Mouse (Mus musculus) skeletal muscle tissue, adult 2 months (tissue): ENCODE measurements at regions not wholly inside any gene's neighbourhood (a gene's known extent, or its start where the extent isn't known, plus 50 kb on each side); places are given as distances from the start of the nearest gene placed in this dataset.

Experiments used
- DNase-seq: peaks from one replicate; pipeline ENCODE4 v3.0.0-alpha.2; 2012; ENCODE audit warnings: low read depth, low spot score

DNA sequence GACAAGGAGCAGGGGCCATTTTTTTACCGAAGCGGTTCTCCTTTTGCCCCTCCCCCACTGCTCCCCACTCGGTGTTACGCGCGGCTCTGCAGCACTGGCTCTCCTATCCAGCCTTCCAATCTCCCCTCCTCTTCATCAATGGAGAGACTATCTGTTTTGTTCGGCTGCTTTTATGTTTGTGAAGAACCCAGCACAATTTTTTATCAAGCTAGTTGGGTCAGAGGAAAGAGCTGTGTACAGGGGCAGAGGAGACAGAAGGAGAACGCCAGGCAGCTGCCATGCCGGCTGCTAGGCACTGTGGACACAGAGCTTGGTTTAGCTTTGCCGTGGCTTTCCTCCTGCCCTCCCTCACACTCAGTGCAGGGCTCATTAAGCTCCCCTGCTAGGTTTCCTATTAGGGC, 280.3 kb downstream of the Sox11 start:
- no peak for DNase-seq

DNA sequence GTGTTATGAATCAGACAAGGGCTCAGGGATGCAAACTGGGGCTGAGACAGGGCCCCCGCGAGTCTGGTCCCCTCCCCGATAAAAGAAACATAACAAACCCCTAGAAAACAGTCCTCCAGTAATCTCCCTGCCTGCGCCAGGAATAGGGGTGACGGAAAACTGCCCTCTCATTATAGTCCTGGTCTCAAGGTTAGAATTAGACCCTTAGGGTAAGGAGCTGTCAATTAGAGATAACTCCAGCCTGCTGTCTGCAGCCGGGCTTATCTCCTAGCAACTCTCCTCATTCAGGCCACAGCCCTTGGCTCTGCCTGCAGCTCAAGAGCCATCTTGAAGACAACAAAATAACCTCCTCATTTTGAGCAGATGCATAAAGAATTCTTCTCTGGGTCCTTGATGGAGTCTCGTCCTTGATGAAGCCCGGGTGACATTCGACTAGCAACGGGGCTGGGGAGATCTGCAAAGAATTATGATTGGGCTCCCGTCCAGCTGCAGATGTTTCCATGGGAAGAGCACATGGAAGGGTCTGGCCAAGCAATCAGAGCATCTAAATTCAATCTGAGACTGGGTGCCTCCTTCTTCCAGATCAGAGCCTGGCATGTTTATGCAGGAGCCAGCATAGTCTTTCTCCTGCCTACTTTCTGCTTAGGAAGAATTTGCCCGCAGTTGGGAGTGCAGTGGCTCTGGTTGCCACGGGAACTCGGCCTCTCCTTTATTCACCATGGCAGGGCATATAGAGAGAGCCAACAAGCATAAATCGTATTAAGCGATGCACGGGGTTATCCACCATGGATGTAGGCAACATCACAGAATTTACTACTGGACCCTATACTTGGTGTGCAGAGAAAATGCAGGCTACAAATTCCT, 281.2 kb downstream of the Sox11 start:
- DNase-seq = peak; percentile 1

DNA sequence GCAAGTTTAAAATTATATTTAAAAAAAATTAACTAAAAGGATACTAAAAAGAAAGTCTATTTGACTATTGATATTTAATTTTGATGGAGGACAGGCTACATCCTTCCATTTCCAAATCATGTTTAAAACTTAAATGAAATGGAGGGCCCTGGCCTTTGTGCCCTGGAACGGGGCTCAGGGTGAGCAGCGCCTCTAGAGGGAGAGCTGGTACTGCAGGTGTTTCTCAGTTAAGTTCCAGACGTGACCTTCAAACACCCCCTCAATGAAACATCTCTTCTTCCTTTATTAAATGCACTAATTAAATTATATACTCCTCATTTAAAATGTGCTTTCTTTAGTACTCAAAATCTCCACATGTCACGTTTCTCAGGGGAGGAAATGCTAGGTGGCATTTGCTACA, 282.5 kb downstream of the Sox11 start:
- no peak for DNase-seq

DNA sequence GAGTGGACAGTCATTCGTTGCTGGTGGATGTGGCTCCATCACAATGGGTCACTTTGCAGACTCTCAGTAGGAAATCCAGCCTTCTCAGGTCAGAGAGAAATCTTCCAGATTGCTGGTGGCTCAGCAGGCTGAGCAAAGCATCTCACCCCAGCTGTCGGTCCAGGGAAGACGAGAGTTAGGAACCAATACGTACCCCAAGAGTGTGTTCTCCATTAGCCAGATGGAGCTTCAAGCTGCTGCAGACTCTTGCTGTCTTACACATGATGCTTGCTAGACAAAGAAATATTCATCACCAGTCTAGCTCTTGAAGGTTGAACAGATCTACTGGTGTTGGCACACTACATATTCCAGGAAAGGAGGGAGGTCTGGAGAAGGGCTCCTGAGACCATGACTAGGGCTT, 288.0 kb downstream of the Sox11 start:
- DNase-seq = no peak

DNA sequence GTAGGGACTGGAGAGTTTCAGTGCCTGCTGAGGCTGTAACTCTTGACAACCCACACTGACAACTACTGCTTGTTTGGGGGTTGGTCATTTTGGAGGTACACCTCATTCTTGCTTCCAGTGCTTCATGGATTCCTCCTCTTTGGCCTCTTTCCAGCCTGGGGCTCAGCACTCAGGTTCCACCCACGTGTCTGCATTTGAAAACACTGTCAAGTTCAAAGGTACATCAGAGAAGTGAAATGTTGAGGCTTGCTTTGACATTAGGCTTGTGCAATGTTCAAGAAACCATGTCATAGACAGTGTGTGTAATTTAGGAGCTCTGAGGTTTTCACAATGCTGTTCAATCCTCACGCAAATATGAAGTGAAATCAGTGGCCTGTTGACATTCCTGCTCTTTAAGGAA, 304.5 kb downstream of the Sox11 start:
- DNase-seq = no peak

DNA sequence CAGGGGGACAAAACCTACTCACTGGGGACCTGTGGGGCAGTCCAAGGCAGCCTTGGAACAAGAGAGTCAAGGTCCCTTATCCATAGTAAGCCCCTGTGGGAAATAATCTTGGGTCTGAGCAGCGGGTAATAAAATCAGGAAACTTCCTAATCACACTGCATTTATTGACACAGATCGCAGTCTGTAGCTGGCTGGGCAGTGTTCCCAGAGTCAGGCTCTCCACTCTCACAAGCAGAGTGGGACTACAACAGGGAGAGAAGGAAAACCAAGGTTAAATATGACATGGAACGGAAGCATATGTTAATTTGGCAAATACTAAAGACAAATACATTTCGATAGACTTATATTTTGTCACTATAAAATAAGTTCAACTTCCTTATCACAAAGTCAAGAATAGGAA, 322.6 kb downstream of the Sox11 start:
- DNase-seq = no peak

DNA sequence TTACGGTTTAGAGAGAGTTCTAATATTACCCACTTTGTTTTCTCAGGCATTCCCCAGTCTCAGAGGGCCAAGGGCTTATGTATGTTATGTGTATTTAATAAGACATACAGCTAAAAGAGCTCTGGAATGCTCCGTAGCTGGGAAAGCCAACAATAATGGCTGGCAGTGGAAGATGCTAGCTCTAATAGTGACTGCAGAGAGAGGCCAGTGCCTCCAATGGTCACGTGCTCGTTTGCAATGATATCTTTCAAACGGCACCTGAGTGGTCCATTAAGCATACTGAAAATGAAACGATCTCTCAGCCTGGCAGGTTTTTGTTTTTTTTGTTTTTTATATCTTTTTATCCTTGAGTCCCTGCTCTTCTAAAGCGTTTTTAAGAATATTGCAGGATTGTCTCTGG, 324.0 kb downstream of the Sox11 start:
- DNase-seq = no peak

DNA sequence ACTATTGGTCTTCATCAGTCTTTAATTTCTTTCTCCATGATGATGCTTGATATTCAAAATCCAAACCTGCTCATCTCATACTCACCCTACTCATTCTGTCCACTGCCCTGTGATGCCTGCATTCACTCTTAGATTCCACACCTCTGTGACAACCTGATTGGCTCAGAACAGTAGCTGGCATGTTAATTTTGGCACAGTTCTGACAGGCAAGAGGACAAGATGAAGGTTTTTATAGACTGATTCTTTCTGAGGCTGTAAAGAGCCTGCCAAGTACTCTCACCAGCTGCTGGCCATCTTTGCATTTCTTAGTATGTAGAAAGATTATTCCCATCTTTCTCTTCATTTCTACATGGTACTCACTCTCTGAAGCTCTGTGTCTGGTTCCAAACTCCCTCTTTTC, 343.1 kb downstream of the Sox11 start:
- DNase-seq = no peak

DNA sequence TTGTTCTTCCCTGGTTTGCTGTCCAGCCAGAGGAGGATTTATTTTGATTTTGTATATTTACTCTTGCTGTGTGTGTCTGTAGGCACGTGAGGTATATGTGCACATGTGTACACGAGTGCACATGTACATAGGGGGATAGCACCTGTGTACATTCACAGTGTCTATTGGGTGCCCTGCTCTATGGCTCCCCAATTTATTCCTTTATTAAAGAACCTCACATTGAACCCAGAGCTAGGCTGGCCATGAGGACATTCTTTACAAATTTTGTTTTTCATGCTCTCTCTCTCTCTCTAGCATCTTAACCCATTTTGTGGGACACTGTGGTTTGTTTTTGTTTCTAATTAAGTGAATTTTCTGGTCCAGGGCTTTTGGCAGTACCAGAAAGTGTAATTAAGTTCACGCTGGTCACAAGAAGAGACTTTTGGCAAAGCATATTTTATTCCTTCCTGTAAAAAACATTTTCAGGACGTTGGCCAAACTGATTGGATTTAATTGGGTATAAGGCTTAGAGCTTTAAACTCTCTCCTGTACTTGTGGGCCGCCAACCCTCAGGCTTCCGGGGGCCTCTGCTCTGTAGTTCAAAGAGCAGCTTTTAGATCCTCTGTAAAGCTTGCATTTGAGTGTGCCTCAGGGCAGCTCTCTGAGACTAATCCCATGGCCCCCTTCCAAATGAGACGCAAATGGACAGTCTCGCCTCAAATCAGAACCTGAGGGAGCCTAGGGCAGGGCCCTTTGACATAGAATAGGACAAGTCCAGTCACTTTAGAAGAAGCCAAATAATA, 365.9 kb downstream of the Sox11 start:
- no peak for DNase-seq

DNA sequence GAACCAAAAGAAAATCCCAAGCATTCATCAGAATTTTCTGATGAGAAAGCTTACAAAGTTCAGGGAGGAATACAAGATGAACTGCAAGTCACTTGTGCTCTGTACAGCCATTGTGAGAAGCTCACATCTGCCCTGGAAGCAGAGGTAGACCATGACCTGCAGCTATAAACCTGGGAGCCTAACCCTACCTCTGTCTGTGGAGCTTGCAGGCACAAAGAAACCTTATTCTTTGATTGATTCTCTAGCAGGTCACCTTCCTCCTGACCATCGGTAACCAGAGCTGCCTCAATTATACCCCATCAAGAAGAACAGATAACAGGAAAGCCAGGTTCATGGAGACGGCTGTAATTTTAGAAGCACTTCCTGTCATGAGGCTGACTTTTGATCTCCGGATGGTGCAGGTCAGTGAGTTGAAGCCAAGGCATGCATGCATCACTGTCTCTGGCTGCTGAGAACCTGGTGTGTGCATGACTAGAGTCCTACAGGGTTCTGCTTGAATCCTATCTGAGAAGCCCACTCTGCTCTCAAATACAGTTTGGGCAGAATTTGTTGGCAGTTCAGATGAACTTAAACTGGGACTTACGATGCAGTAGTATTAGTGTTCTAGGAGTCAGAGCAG, 369.8 kb downstream of the Sox11 start:
- no peak for DNase-seq

DNA sequence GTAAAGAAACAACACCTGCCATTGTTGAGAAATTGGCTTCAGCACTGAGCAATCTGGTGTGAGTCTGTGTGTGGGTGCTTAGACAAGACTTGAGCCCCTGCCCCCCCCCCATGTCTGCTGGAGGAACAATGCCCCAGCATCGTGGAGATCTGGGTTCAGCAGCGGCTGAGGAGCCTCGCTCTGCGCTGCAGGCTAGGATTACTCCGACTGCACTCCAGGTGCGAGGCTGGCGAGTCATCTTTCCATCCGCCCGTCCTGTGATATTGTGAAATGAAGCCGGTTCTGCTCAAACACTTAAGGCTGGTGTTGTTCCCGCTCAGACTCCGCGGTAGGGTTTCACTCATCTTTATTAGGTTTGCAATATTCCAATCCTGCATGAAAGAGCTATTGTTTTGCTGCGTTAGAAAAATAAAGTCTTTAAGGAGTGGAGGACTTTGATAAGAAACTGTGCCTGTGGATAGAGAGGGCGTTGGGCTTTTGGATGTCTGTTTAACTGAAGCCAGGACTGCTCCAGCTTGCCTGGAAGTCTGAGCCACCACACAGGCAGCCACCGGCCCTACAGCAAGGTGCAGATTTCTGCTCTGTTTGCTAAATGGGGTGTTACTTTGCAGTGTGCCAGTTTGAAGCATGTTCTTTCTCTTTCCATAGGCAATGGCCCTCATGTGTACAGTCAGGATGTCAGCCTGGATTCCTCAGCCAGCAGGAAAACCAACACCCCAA, 375.2 kb downstream of the Sox11 start:
- DNase-seq = no peak

DNA sequence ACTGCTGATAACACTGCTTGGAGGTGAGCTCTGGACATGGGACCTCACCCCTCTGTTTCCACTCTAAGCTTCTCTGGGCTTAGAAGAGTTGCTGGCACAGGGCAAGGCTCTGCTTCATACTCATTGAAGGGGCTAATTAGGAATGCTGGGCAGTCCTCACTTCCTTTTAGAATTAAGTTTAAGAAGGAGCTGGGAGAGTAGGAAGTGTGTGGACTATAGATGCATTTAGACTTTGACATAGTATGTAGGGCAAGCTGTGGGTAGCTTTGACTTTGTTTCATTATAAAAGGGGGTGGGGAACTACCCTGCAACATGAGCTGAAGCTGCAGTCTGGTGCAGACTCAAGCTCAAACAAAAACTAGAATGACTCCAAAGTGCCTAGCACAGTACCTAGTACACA, 378.5 kb downstream of the Sox11 start:
- DNase-seq = no peak

DNA sequence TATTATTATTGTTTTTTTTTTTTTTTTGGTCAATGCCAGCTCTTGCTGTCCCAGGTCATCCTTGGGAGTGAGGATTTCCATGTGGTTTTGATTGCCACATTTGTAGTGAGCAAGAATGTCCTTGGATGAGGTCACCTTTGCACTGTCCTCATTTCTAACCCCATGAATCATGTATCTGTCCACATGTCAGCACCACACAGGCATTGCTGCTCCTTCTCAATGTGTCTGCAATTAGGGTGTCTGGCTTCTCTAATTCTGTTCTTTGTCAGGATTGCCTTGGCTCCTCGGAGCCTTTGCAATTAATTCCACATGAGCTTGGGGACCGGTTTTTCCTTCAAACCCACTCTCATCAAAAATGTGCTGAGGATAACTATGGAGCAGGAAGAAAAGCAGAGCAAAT, 402.5 kb downstream of the Sox11 start:
- DNase-seq = no peak

DNA sequence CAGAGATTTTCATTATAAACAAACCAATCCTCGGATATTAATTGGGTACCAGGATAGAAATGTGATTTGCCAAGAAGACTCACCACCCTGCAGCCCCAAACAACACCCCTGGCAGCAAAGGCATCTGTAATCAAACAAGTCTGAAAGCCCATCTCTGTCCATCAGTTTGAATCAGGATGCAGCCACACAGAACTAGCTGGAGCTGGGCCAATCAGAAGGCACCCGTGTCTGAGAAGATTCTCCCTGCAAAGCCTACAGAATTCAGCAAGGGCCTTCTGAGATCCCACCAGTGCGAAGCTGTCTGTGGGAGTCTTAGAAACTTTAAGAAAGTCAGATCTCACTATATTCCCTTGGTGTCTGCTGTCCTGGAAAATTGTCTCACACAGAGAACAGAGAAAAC, 404.5 kb downstream of the Sox11 start:
- DNase-seq = no peak

DNA sequence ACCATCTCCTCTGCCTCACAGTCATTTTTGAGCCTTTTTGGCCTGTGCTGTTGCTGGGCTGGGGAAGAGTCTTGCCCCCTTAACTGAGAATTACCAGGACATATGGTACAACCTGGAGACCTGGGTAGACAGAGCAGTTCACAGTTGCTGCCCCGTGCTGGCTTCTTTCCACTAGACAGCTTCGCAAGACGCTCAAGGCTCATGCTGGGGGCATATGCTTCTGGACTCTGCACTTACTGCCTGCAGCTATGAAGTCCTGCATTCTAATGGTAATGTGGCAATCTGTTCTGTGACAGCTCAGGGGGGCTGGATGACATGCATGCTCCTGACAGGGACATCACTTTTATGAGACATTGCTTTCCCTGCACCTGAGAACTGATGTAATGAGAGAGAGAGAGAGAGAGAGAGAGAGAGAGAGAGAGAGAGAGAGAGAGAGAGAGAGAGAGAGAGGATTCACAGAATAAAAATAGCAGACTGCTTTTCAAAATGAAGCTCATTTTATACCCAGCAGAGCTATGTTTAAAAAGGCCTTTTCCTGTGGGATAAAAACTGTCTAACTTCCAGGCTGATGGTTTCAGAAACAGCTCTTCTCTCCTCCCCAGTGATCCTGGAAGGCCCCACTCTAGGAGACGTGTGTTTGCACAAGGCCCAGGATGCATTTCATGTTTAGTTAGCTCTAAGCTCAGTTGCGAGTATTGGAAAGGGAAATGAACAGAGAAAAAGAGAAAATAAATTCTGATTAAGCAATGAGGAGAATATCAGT, 405.5 kb downstream of the Sox11 start:
- DNase-seq = no peak

DNA sequence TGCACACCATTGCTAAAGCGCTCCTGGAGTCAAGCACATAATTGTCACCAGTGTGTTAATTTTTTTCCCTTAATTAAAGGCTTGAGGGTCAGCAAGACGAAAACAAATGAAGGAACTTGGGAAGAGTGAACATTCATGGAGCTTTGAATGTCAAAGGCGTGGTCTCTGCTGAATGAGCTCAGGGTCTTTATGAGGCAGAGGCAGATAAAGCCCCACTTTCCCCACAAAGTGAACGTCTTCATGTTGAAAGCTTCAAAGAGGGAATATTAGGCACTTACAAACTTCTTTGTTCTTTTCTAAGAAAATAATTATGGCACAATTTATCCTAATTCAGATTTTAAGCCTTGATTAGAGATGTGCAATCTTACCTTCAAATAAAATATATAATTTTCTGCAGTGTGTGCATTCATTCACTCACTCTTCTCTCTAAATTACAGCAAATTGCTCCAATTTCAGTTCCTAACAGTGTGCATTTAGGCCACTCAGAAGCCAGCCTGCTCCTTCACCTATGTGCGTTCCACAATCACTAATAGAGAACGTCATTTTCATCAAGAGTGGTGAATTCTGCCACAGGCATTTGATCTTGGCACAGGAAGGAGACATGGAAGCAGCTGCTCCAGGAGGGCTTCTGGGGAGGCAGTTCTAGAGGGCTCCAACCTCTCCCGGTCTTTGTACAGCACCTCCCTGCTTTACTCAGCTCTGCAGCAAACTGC, 412.1 kb downstream of the Sox11 start:
- no peak for DNase-seq

DNA sequence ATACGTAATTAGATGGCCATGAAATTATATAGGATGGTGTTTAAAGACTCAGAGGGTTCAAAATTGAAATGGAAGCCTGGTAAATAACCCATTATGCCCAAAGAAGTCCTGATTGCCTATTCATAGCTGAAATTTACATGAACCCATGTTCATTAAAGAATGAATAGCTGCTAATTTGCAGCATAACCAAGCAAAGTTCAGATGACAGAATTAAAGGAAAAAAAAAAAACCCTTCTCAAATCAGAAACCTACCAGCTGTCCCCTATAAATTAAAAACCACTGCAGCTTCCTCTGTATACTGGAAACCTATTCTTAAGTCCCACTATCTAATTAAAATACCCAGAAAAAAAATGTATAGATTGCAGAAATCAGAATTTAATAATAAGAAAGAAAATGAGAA, 436.2 kb downstream of the Sox11 start:
- DNase-seq = no peak

DNA sequence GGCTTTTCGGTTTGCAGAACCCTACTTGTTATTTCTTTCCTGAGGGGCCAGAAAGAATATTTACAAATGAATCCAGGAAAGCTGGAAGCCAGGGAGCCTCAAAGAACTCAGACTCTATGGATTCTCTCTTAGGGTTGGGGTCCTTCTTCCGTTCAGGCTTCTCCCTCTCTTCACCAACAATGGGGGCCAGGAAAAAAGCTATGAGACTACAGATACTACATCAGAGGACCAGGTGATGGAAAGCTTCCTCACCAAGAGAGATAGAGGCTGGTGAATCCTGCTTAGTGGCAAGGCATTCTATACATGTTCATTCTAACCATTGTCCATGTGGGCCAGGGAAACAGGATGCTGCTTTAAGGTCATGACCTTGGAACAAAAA, 434.9 kb downstream of the Cmpk2 start:
- DNase-seq = no peak

DNA sequence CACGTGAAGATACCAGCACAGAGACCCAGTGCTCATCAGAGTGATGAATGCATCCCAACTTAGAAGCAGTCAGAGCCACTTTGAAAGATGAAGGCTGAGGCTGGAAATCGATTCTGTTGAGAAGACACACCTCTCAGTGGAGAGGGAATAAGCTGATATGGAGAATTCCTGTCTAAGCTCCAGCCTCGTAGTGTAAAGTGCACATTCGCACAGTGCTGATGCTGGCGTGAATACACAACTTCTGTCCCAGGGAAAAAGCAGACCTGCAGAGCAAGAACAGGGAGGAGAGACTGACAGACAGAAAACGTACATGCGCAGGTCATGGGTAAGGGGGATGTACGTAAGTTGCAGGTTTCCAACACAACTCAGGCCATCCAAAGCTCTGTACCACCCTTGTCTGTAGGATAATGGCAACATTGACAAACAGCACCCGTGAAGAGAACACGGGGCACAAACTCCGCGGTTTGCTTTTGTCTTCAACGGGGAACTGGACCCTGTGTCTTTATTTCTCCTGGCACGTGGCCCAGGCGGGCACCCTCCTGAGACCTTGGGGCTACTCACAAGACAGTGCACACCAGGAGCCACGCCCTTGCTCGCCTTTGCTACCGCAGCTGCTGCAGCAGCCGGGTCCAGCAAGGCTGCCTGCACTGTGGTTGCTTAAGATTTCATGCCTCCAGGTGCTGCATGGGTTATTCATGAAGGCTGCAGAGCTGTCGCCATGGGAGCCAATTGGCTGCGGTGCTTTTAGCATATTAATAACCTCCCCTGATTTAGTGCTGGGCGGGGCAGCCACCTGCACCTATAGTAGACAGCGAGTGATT, 434.3 kb downstream of the Cmpk2 start:
- DNase-seq = no peak

DNA sequence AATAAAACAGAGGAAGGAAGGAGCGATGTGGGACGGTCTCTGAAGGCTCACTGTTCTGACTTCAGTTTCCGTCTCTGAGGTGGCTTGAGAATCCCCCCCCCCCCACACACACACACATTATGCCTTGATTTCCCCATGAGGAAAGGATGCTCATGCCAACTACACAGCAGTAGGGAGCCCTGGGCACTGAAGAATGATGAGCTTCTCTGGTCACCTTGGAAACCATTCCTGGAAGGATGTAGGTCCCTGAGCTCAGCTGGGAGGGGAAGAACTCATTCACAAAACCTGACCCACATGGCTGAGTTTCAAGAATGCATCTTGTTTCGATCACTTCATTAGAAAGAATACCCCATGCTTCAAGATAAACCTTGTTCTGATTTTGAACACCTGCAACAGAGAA, 422.2 kb downstream of the Cmpk2 start:
- DNase-seq = no peak
